Mouse (Mus musculus) intestine, embryonic 14.5 days (tissue): ENCODE results near the gene Egln1. TPM values are rescaled to one million over a fixed set of nuclear protein-coding genes. Genes with fewer than 3 reads are reported as not detected.
A peak's percentile ranks its signal among the peaks of the same experiment; 100 is the strongest.

ENCODE experiments used
- ATAC-seq: fragments of 200-750 bp; cut with Nextera tagmentation; replicated peaks from 2 replicates; pipeline ENCODE4 v1.8.0; 2017; ENCODE audit warnings: low read depth, moderate number of reproducible peaks, moderate TSS enrichment, moderate library complexity; ENCODE audit not compliant: low FRiP score, low TSS enrichment
- DNase-seq: peaks from one replicate; pipeline ENCODE4 v3.0.0-alpha.2; 2018; ENCODE audit warnings: low spot score
- H3K27ac ChIP-seq: fragments of 300-500 bp; sonication (generic); 2 replicates; pipeline ENCODE4 v1.5.1; 2014; ENCODE audit warnings: low read depth, mild to moderate bottlenecking, control low read depth
- H3K27me3 ChIP-seq: fragments of 300-500 bp; sonication (generic); replicated peaks from 2 replicates; pipeline ENCODE4 v1.6.1; 2014; ENCODE audit warnings: low read length, control low read depth; ENCODE audit not compliant: control insufficient read depth, insufficient read depth
- H3K36me3 ChIP-seq: fragments of 300-500 bp; sonication (generic); 2 replicates; pipeline ENCODE4 v1.6.1; 2014; ENCODE audit warnings: low read length, control low read depth; ENCODE audit not compliant: control insufficient read depth, insufficient read depth
- H3K4me1 ChIP-seq: fragments of 300-500 bp; sonication (generic); replicated peaks from 2 replicates; pipeline ENCODE4 v1.6.1; 2014; ENCODE audit warnings: low read length, control low read depth, mixed read lengths; ENCODE audit not compliant: control insufficient read depth, insufficient read depth
- H3K4me2 ChIP-seq: fragments of 300-500 bp; sonication (generic); 2 replicates; pipeline ENCODE4 v1.6.1; 2014; ENCODE audit warnings: low read length
- H3K4me3 ChIP-seq: fragments of 300-500 bp; sonication (generic); 2 replicates; pipeline ENCODE4 v1.5.1; 2014; ENCODE audit warnings: low read depth, low read length, control low read depth, mixed read lengths
- H3K9ac ChIP-seq: fragments of 300-500 bp; sonication (generic); 2 replicates; pipeline ENCODE4 v1.6.1; 2014; ENCODE audit warnings: mild to moderate bottlenecking, low read length
- H3K9me3 ChIP-seq: fragments of 300-500 bp; sonication (generic); 2 replicates; pipeline ENCODE4 v1.6.1; 2016; ENCODE audit warnings: low read length, control low read depth; ENCODE audit not compliant: control insufficient read depth
- WGBS: fragments of 180-500 bp; shearing (Covaris S2); extraction: QIAGEN DNeasy Blood & Tissue Kit; methylation state at CpG from one replicate; pipeline ENCODE4 v1.1.7; 2014; 5-methylcytosine and 5-hydroxymethylcytosine counted together
- polyA plus RNA-seq: library from polyadenylated mRNA; unstranded; fragments of >200 nt; fragmentation: Nextera tagmentation; extraction: Ambion mirVana; gene quantifications from 2 replicates; pipeline ENCODE4 v1.2.1, GENCODE M21; 2014

Egln1 gene
- polyA plus RNA-seq, 1 experiment from 2014 or later, result 18.7 TPM

GRCm38 (mm10) chr8:124974254-124974653 lies 25.1 kb upstream of the Egln1 start:
- H3K4me1 ChIP-seq, result no peaks in the 10 kb centered on the region
- H3K9me3 ChIP-seq, result 0 out of 2 replicates have a peak, but pooled peaks cover 2% of the 10 kb centered on the region
- H3K9ac ChIP-seq, result no peak overlapping the region
- ATAC-seq, result no peak
- H3K27me3 ChIP-seq, result no peaks in the 10 kb centered on the region
- H3K36me3 ChIP-seq, result no peaks in the 10 kb centered on the region
- WGBS, result 75% methylated on average over 4 of the region's 4 CpGs
- DNase-seq, result no peak
- H3K4me3 ChIP-seq, result no peak overlapping the region
- H3K4me2 ChIP-seq, result no peak overlapping the region
- no peak overlapping the region for H3K27ac ChIP-seq

DNA sequence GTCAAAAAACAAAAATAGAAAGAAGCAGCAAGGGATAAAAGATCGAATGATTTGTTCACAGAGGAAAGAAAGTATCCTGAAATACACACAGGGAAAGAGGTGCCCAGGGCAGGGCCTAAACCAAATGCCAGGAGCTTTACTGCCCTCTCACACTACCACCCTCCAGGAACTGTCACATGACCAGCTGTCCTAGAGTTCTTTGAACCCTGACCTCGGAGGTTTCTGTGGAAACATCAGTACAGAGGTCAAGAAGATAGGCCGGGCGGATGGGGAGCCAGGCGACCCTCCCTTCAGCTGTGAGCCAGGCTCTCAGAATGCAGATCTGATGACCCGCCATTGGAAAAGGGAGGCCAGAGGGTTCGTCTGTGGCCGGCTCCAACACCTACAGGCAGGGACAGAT lies 24.1 kb upstream of the Egln1 start:
- no peak overlapping the region for H3K4me2 ChIP-seq
- H3K27me3 ChIP-seq, result no peaks in the 10 kb centered on the region
- no peaks in the 10 kb centered on the region for H3K36me3 ChIP-seq
- no peak overlapping the region for H3K4me3 ChIP-seq
- DNase-seq (no peak), ATAC-seq (no peak)
- 69% methylated on average over 8 of the region's 8 CpGs for WGBS
- H3K9me3 ChIP-seq, result 0 out of 2 replicates have a peak, but pooled peaks cover 2% of the 10 kb centered on the region
- H3K4me1 ChIP-seq, result no peaks in the 10 kb centered on the region
- no peak overlapping the region for H3K27ac ChIP-seq
- H3K9ac ChIP-seq, result no peak overlapping the region

DNA sequence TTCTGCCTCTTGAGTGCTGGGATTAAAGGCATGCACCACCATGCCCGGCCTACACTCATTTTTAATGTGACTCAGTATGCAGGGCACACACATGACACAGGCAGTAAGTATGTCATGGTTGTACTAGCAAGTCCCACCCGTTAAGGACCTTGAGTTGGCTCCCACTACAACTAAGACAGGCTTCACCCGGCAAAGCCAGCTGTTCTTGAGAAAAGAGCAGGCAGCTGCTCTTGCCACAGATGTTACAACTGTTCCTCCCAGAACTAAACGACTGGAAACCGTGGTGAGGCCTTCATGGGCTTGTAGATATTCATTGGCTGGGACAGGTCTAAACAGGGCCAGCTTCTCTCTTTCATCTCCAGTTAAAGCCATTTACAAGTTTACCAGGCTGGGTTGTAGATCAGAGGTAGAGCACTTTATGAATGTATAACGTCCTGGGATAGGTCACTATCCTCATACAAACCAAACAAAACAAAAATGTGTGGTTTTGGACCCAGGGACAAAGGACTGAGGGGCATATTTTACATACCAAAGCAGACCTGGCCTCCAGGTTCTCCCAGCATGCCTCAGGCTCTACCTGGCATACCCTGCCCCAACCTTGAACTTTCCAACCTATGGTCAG lies 21.3 kb upstream of the Egln1 start:
- Histone ChIP-seq H3K9ac (no peak overlapping the region), H3K4me2 (no peak overlapping the region), H3K4me1 (no peaks in the 10 kb centered on the region), H3K4me3 (no peak overlapping the region), H3K27ac (no peak overlapping the region), H3K9me3 (0 out of 2 replicates have a peak, but pooled peaks cover 2% of the 10 kb centered on the region), H3K27me3 (no peaks in the 10 kb centered on the region), H3K36me3 (no peaks in the 10 kb centered on the region)
- WGBS, result 56% methylated on average over 6 of the region's 6 CpGs
- ATAC-seq, result no peak
- DNase-seq, result no peak

- H3K4me1 ChIP-seq, result peaks cover 9% of the 10 kb centered on the region; the same call in 1 of the 2 replicates
- no peak overlapping the region for H3K9ac ChIP-seq
- ATAC-seq (no peak), DNase-seq (no peak)
- no peak overlapping the region for H3K4me3 ChIP-seq
- no peak overlapping the region for H3K4me2 ChIP-seq
- no peaks in the 10 kb centered on the region for H3K9me3 ChIP-seq
- H3K36me3 ChIP-seq, result no peaks in the 10 kb centered on the region
- 86% methylated on average over 8 of the region's 8 CpGs for WGBS
- H3K27ac ChIP-seq, result no peak overlapping the region
- no peaks in the 10 kb centered on the region for H3K27me3 ChIP-seq
Observed at GRCm38 (mm10) chr8:124964966-124965365, 15.8 kb upstream of the Egln1 start.

- Histone ChIP-seq H3K9me3 (no peaks in the 10 kb centered on the region), H3K4me1 (peaks cover 14% of the 10 kb centered on the region; the same call in 1 of the 2 replicates), H3K4me2 (no peak overlapping the region), H3K9ac (no peak overlapping the region), H3K27ac (no peak overlapping the region), H3K4me3 (no peak overlapping the region), H3K27me3 (no peaks in the 10 kb centered on the region), H3K36me3 (no peaks in the 10 kb centered on the region)
- 76% methylated on average over 5 of the region's 5 CpGs for WGBS
- ATAC-seq (no peak), DNase-seq (no peak)
Observed at GRCm38 (mm10) chr8:124963246-124963645, 14.1 kb upstream of the Egln1 start.

- Histone ChIP-seq H3K36me3 (no peaks in the 10 kb centered on the region), H3K4me3 (no peak overlapping the region), H3K4me1 (peaks cover 14% of the 10 kb centered on the region; the same call in 1 of the 2 replicates), H3K27me3 (no peaks in the 10 kb centered on the region), H3K9ac (no peak overlapping the region), H3K27ac (peak overlapping the region; percentile 6; the same call in 1 of the 2 replicates), H3K9me3 (no peaks in the 10 kb centered on the region), H3K4me2 (peak overlapping the region; percentile 8; the same call in 1 of the 2 replicates)
- ATAC-seq, result no peak
- WGBS, result 12% methylated on average over 8 of the region's 8 CpGs
- DNase-seq, result no peak
Observed at GRCm38 (mm10) chr8:124960226-124960880, 11.2 kb upstream of the Egln1 start.

DNA sequence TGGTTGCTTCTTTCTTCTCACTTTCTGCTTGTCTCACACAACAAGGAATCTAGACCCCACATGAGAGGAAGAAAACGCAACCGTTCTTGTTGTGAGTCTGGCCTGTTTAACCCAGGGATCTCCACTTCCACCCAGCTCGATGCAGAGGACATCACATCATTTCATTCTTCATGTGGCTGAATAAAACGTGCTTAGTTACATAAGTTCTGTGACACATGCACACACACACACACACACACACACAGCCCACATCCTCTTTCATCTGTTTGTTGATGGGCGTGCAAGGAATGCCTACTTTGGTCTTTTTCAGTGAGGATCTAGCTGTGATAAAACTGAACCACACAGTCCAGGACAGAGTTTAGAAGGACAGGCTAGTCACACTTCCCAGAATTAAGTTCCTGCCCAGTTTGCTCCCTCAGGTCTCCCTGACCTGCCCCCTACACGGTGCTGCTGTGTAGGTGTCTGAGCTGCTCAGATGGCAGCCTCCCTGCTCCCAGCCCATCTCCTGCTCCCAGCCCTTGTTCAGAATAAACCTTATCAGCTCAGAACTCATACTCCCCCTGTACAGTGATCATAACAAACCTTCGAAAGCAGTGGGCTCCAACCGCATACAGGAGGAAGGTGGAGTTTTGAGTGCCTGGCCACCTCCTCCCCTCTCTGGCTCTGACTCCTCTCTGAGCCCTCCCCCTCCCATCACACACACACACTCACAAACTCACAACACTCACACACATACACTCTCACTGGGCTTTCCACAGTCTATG lies 10.5 kb upstream of the Egln1 start:
- no peaks in the 10 kb centered on the region for H3K27me3 ChIP-seq
- peak; percentile 52 for DNase-seq
- WGBS, result 43% methylated on average over 8 of the region's 8 CpGs
- H3K4me2 ChIP-seq, result 0 out of 2 replicates have a peak overlapping the region, but pooled peaks have one; percentile 8
- H3K4me1 ChIP-seq, result peaks cover 14% of the 10 kb centered on the region; the same call in 1 of the 2 replicates
- 0 out of 2 replicates have a peak overlapping the region, but pooled peaks have one; percentile 6 for H3K27ac ChIP-seq
- no peaks in the 10 kb centered on the region for H3K9me3 ChIP-seq
- H3K36me3 ChIP-seq, result no peaks in the 10 kb centered on the region
- no peak for ATAC-seq
- no peak overlapping the region for H3K4me3 ChIP-seq
- H3K9ac ChIP-seq, result no peak overlapping the region

DNA sequence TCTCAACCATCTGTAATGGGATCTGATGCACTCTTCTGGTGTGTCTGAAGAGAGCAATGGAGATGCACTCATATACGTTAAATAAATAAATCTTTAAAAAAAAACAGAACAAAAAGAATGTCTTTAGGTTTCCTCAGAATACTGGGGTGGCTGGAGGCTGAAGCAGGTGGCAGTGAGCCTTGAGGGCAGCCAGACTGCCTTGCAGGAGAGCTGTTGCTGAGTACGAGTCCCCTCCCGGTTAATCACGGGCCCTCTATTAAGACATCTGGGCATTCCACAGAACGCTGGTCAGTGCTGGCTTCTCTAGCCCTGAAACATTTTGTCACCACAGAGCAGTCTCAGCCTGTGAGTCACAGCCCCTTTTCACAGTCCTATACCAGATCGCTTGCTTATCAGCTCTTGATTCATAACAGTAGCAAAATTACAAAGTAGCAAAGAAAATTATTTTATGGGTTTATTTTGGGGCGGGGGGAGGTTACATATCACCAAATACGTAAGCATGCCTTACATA lies 5.5 kb upstream of the Egln1 start:
- WGBS, result 67% methylated on average over 8 of the region's 8 CpGs

More for the DNA sequence above, 5.5 kb upstream of the Egln1 start:
- Histone ChIP-seq H3K27ac (no peak overlapping the region), H3K9ac (no peak overlapping the region), H3K27me3 (no peaks in the 10 kb centered on the region), H3K4me1 (peaks cover 9% of the 10 kb centered on the region; the same call in 1 of the 2 replicates), H3K36me3 (no peaks in the 10 kb centered on the region; the same call in 1 of the 2 replicates), H3K9me3 (no peaks in the 10 kb centered on the region), H3K4me2 (no peak overlapping the region), H3K4me3 (no peak overlapping the region; the same call in 1 of the 2 replicates)
- ATAC-seq (no peak), DNase-seq (no peak)
